In genomic region chr14:101602851-101603250, GRCm38 (mm10) we compare ENCODE assay signal across 15 mouse cellular contexts. TPM values are rescaled to one million over a fixed set of nuclear protein-coding genes. Genes with fewer than 3 reads are reported as not detected.
DNase-seq lines count a peak whose midpoint lies in the region; ATAC-seq lines count a peak whose summit lies in the region.
"Had no signal": no experiment of that assay in that cellular context is flagged by ENCODE, and none has a peak within 500 bp of the region (broad histone marks: within the 10 kb centered on the region; RNA-seq: fewer than 3 reads in every experiment).

No protein-coding gene starts in this region.

- peak; percentile 19 for DNase-seq in kidney, adult 9 months
- no peak for DNase-seq in kidney, adult 11 months
- peak; percentile 44 for DNase-seq in R1 (ENCODE audit: low read depth, low spot score)
- peak; percentile 37 for DNase-seq in embryo, embryonic 10.5 days (ENCODE audit: low spot score)
- peak; percentile 19 for DNase-seq in kidney, postnatal 14 days
- no peak for DNase-seq in cerebellum, adult 11 months
- no peak for DNase-seq in layer of hippocampus, postnatal 36 days
- DNase-seq: adrenal gland, postnatal 25 days; layer of hippocampus, adult 9-11 months; thymus, postnatal 36 days had no signal

- no peak overlapping the region for H3K4me2 ChIP-seq in liver, embryonic 12.5 days
- H3K4me2 ChIP-seq: neural tube, embryonic 13.5 days had no signal

- no peak overlapping the region for H3K9ac ChIP-seq in liver, embryonic 12.5 days
- H3K9ac ChIP-seq: neural tube, embryonic 13.5 days had no signal

- ATAC-seq in liver, embryonic 12.5 days = no peak
- ATAC-seq: inflammation-experienced regulatory T-cells, adult 6 months had no signal

- no peak overlapping the region for H3K27ac ChIP-seq in liver, embryonic 12.5 days
- H3K27ac ChIP-seq: neural tube, embryonic 13.5 days; stomach, postnatal 0 days had no signal

- H3K9me3 ChIP-seq in liver, embryonic 12.5 days (replicated peaks) = no peaks in the 10 kb centered on the region
- H3K9me3 ChIP-seq: neural tube, embryonic 13.5 days had no signal

- H3K4me3 ChIP-seq in liver, embryonic 12.5 days = no peak overlapping the region
- H3K4me3 ChIP-seq: erythroblast, embryonic 14.5 days; neural tube, embryonic 13.5 days had no signal

- H3K4me1 ChIP-seq in liver, embryonic 12.5 days = 0 out of 2 replicates have a peak, but pooled peaks cover 4% of the 10 kb centered on the region

- H3K36me3 ChIP-seq in liver, embryonic 12.5 days = no peaks in the 10 kb centered on the region
- H3K36me3 ChIP-seq: neural tube, embryonic 13.5 days had no signal

- H3K27me3 ChIP-seq in liver, embryonic 12.5 days (replicated peaks) = peaks cover 7% of the 10 kb centered on the region

- WGBS in liver, embryonic 12.5 days (ENCODE audit: insufficient replicate concordance) = 63% methylated on average over 3 of the region's 3 CpGs

RNA-seq across cellular contexts. Expression of gene Tbc1d4, which starts 6.1 kb away (rescaled TPM):
- polyA plus RNA-seq in liver, embryonic 12.5 days (2016; fragmentation: Nextera tagmentation; extraction: Ambion mirVana) = 3.3 and 3.9 TPM in 2 replicates
- total RNA-seq in layer of hippocampus, postnatal 36 days (2021) = 10 to 100 TPM in 1 of 2 experiments, 1 to 10 TPM in 1; 9.2 to 10.9 TPM

RNA-seq across cellular contexts. Expression of gene Commd6, which starts 37.6 kb away (rescaled TPM):
- 61.9 and 64.2 TPM in 2 replicates for polyA plus RNA-seq in liver, embryonic 12.5 days (2016; fragmentation: Nextera tagmentation; extraction: Ambion mirVana)
- 10 to 100 TPM; 64.9 to 68.1 TPM for total RNA-seq in layer of hippocampus, postnatal 36 days (2021)

RNA-seq across cellular contexts. Expression of gene Uchl3, which starts 50.9 kb away (rescaled TPM):
- polyA plus RNA-seq in liver, embryonic 12.5 days (2016; fragmentation: Nextera tagmentation; extraction: Ambion mirVana) = 108 and 119 TPM in 2 replicates
- total RNA-seq in layer of hippocampus, postnatal 36 days (2021) = 10 to 100 TPM; 52.9 to 56.6 TPM

Comparison
In these comparisons a context has a peak if more than half of its experiments do, and no peak if none do; other contexts are left out.
1. DNase-seq: peak in kidney, adult 9 months (single experiment), R1 (single experiment), embryo, embryonic 10.5 days (single experiment) and kidney, postnatal 14 days (single experiment); none in kidney, adult 11 months (single experiment), cerebellum, adult 11 months (single experiment) and layer of hippocampus, postnatal 36 days (0 of 2).